Mouse (Mus musculus): ENCODE data around the gene Col15a1. TPM values are rescaled to one million over a fixed set of nuclear protein-coding genes. Genes with fewer than 3 reads are reported as not detected.
A peak's percentile ranks its signal among the peaks of the same experiment; 100 is the strongest.

Gene Col15a1
- polyA plus RNA-seq, 1 experiment from 2014 or later = 22.1 TPM

- no peak overlapping the region for H3K4me3 ChIP-seq (replicated peaks)
- no peak overlapping the region for H3K4me2 ChIP-seq (replicated peaks)
- WGBS = 77% methylated on average over 12 of the region's 12 CpGs
- H3K9me3 ChIP-seq (replicated peaks) = no peaks in the 10 kb centered on the region
- peaks cover 6% of the 10 kb centered on the region for H3K4me1 ChIP-seq
- H3K9ac ChIP-seq = no peak overlapping the region
- no peak overlapping the region for H3K27ac ChIP-seq (replicated peaks)
- no peaks in the 10 kb centered on the region for H3K36me3 ChIP-seq
- 0 out of 2 replicates have a peak, but pooled peaks have one; percentile 17 for ATAC-seq (ENCODE audit: insufficient number of reproducible peaks, low FRiP score, low TSS enrichment, low read depth)
- no peaks in the 10 kb centered on the region for H3K27me3 ChIP-seq
These were observed 102.1 kb downstream of the Col15a1 start for GRCm38 (mm10) chr4:47309886-47310625.

- WGBS = 56% methylated on average over 6 of the region's 6 CpGs
- no peak overlapping the region for H3K27ac ChIP-seq (replicated peaks)
- no peak overlapping the region for H3K4me2 ChIP-seq (replicated peaks)
- H3K9ac ChIP-seq = no peak overlapping the region
- peaks cover 6% of the 10 kb centered on the region for H3K4me1 ChIP-seq
- no peaks in the 10 kb centered on the region for H3K9me3 ChIP-seq (replicated peaks)
- H3K36me3 ChIP-seq = no peaks in the 10 kb centered on the region
- no peaks in the 10 kb centered on the region for H3K27me3 ChIP-seq
- no peak overlapping the region for H3K4me3 ChIP-seq (replicated peaks)
- ATAC-seq (ENCODE audit: insufficient number of reproducible peaks, low FRiP score, low TSS enrichment, low read depth) = no peak
These were observed 102.9 kb downstream of the Col15a1 start for GRCm38 (mm10) chr4:47310812-47311211.

GRCm38 (mm10) chr4:47311467-47311866 lies 103.5 kb downstream of the Col15a1 start:
- Histone ChIP-seq H3K4me1 (peaks cover 6% of the 10 kb centered on the region), H3K27me3 (no peaks in the 10 kb centered on the region), H3K9ac (no peak overlapping the region), H3K9me3 (replicated peaks) (no peaks in the 10 kb centered on the region), H3K4me3 (replicated peaks) (no peak overlapping the region), H3K4me2 (replicated peaks) (no peak overlapping the region), H3K36me3 (no peaks in the 10 kb centered on the region), H3K27ac (replicated peaks) (no peak overlapping the region)
- WGBS = 91% methylated on average over 6 of the region's 6 CpGs
- ATAC-seq (ENCODE audit: insufficient number of reproducible peaks, low FRiP score, low TSS enrichment, low read depth) = no peak

- Histone ChIP-seq H3K27me3 (no peaks in the 10 kb centered on the region), H3K4me2 (replicated peaks) (no peak overlapping the region), H3K4me3 (replicated peaks) (no peak overlapping the region), H3K9me3 (replicated peaks) (no peaks in the 10 kb centered on the region), H3K27ac (replicated peaks) (peak overlapping the region; percentile 60; the same call in 1 of the 2 replicates), H3K36me3 (no peaks in the 10 kb centered on the region), H3K4me1 (peaks cover 6% of the 10 kb centered on the region), H3K9ac (no peak overlapping the region)
- 59% methylated on average over 7 of the region's 7 CpGs for WGBS
- ATAC-seq (ENCODE audit: insufficient number of reproducible peaks, low FRiP score, low TSS enrichment, low read depth) = no peak
These were observed 104.0 kb downstream of the Col15a1 start for GRCm38 (mm10) chr4:47311929-47312328.

GRCm38 (mm10) chr4:47312676-47313075 lies 104.7 kb downstream of the Col15a1 start:
- peaks cover 6% of the 10 kb centered on the region for H3K4me1 ChIP-seq
- ATAC-seq (ENCODE audit: insufficient number of reproducible peaks, low FRiP score, low TSS enrichment, low read depth) = peak; percentile 55; the same call in 1 of the 2 replicates
- H3K9ac ChIP-seq = no peak overlapping the region
- H3K4me2 ChIP-seq (replicated peaks) = peak overlapping the region; percentile 37
- no peaks in the 10 kb centered on the region for H3K36me3 ChIP-seq
- H3K4me3 ChIP-seq (replicated peaks) = peak overlapping the region; percentile 17
- H3K27me3 ChIP-seq = no peaks in the 10 kb centered on the region
- peak overlapping the region; percentile 84 for H3K27ac ChIP-seq (replicated peaks)
- WGBS = 31% methylated on average over 14 of the region's 14 CpGs
- no peaks in the 10 kb centered on the region for H3K9me3 ChIP-seq (replicated peaks)

GRCm38 (mm10) chr4:47313710-47314410 lies 105.9 kb downstream of the Col15a1 start:
- Histone ChIP-seq H3K27ac (replicated peaks) (no peak overlapping the region), H3K36me3 (no peaks in the 10 kb centered on the region)
- WGBS = 86% methylated on average over 8 of the region's 8 CpGs

GRCm38 (mm10) chr4:47315458-47315857 lies 107.5 kb downstream of the Col15a1 start:
- Histone ChIP-seq H3K27me3 (no peaks in the 10 kb centered on the region), H3K9ac (no peak overlapping the region), H3K9me3 (replicated peaks) (no peaks in the 10 kb centered on the region), H3K4me3 (replicated peaks) (no peak overlapping the region), H3K27ac (replicated peaks) (no peak overlapping the region), H3K4me1 (peaks cover 6% of the 10 kb centered on the region), H3K4me2 (replicated peaks) (no peak overlapping the region), H3K36me3 (no peaks in the 10 kb centered on the region)
- WGBS = 73% methylated on average over 2 of the region's 2 CpGs
- ATAC-seq (ENCODE audit: insufficient number of reproducible peaks, low FRiP score, low TSS enrichment, low read depth) = no peak

More at GRCm38 (mm10) chr4:47313710-47314410, 105.9 kb downstream of the Col15a1 start:
- ATAC-seq (ENCODE audit: insufficient number of reproducible peaks, low FRiP score, low TSS enrichment, low read depth) = no peak
- no peaks in the 10 kb centered on the region for H3K9me3 ChIP-seq (replicated peaks)
- H3K9ac ChIP-seq = no peak overlapping the region
- peaks cover 6% of the 10 kb centered on the region for H3K4me1 ChIP-seq
- H3K4me2 ChIP-seq (replicated peaks) = no peak overlapping the region
- no peak overlapping the region for H3K4me3 ChIP-seq (replicated peaks)
- H3K27me3 ChIP-seq = no peaks in the 10 kb centered on the region

GRCm38 (mm10) chr4:47316432-47316831 lies 108.5 kb downstream of the Col15a1 start:
- Histone ChIP-seq H3K9ac (no peak overlapping the region), H3K27ac (replicated peaks) (no peak overlapping the region), H3K9me3 (replicated peaks) (no peaks in the 10 kb centered on the region), H3K27me3 (no peaks in the 10 kb centered on the region), H3K4me1 (peaks cover 6% of the 10 kb centered on the region), H3K4me2 (replicated peaks) (no peak overlapping the region), H3K36me3 (no peaks in the 10 kb centered on the region), H3K4me3 (replicated peaks) (no peak overlapping the region)
- 67% methylated on average over 6 of the region's 6 CpGs for WGBS
- no peak for ATAC-seq (ENCODE audit: insufficient number of reproducible peaks, low FRiP score, low TSS enrichment, low read depth)

- 77% methylated on average over 10 of the region's 10 CpGs for WGBS
- Histone ChIP-seq H3K36me3 (no peaks in the 10 kb centered on the region), H3K4me3 (replicated peaks) (no peak overlapping the region), H3K4me2 (replicated peaks) (no peak overlapping the region), H3K4me1 (no peaks in the 10 kb centered on the region), H3K9ac (no peak overlapping the region), H3K27me3 (no peaks in the 10 kb centered on the region), H3K9me3 (replicated peaks) (no peaks in the 10 kb centered on the region), H3K27ac (replicated peaks) (no peak overlapping the region)
- no peak for ATAC-seq (ENCODE audit: insufficient number of reproducible peaks, low FRiP score, low TSS enrichment, low read depth)
These were observed 111.8 kb downstream of the Col15a1 start for GRCm38 (mm10) chr4:47319561-47320321.

GRCm38 (mm10) chr4:47322315-47322714 lies 114.4 kb downstream of the Col15a1 start:
- Histone ChIP-seq H3K4me1 (no peaks in the 10 kb centered on the region), H3K27me3 (no peaks in the 10 kb centered on the region), H3K4me2 (replicated peaks) (no peak overlapping the region), H3K36me3 (no peaks in the 10 kb centered on the region), H3K4me3 (replicated peaks) (no peak overlapping the region), H3K9ac (no peak overlapping the region), H3K27ac (replicated peaks) (no peak overlapping the region), H3K9me3 (replicated peaks) (no peaks in the 10 kb centered on the region)
- no peak for ATAC-seq (ENCODE audit: insufficient number of reproducible peaks, low FRiP score, low TSS enrichment, low read depth)
- 66% methylated on average over 3 of the region's 3 CpGs for WGBS

- Histone ChIP-seq H3K9ac (no peak overlapping the region), H3K36me3 (no peaks in the 10 kb centered on the region), H3K9me3 (replicated peaks) (no peaks in the 10 kb centered on the region), H3K4me1 (no peaks in the 10 kb centered on the region), H3K4me2 (replicated peaks) (no peak overlapping the region), H3K27me3 (no peaks in the 10 kb centered on the region), H3K4me3 (replicated peaks) (no peak overlapping the region), H3K27ac (replicated peaks) (no peak overlapping the region)
- WGBS = 69% methylated on average over 1 of the region's 1 CpGs
- no peak for ATAC-seq (ENCODE audit: insufficient number of reproducible peaks, low FRiP score, low TSS enrichment, low read depth)
These were observed 116.2 kb downstream of the Col15a1 start for GRCm38 (mm10) chr4:47324206-47324605.

Data from embryonic facial prominence, embryonic 15.5 days (tissue).